Mouse (Mus musculus) embryo, embryonic 10.5 days (tissue): ENCODE measurements around the gene Gm47985.

ENCODE experiments used
- DNase-seq: peaks from one replicate; pipeline ENCODE4 v3.0.0-alpha.2; 2015; ENCODE audit warnings: low spot score

The Gm47985 gene

GRCm38 (mm10) chr1:151222561-151223267 lies 40.4 kb downstream of the Gm47985 start:
- no peak for DNase-seq

- DNase-seq, result no peak
Measured at GRCm38 (mm10) chr1:151223377-151223776, 41.0 kb downstream of the Gm47985 start.

- no peak for DNase-seq
Measured at GRCm38 (mm10) chr1:151224536-151224935, 42.2 kb downstream of the Gm47985 start.

- no peak for DNase-seq
Measured at GRCm38 (mm10) chr1:151227506-151227905, 45.2 kb downstream of the Gm47985 start.

GRCm38 (mm10) chr1:151228320-151228989 lies 46.1 kb downstream of the Gm47985 start:
- no peak for DNase-seq

- no peak for DNase-seq
Measured at GRCm38 (mm10) chr1:151232346-151232745, 50.0 kb downstream of the Gm47985 start.

- no peak for DNase-seq
Measured at GRCm38 (mm10) chr1:151233756-151234155, 51.4 kb downstream of the Gm47985 start.
